Mouse (Mus musculus): Measurements from ENCODE around the gene Fignl1.

DNA sequence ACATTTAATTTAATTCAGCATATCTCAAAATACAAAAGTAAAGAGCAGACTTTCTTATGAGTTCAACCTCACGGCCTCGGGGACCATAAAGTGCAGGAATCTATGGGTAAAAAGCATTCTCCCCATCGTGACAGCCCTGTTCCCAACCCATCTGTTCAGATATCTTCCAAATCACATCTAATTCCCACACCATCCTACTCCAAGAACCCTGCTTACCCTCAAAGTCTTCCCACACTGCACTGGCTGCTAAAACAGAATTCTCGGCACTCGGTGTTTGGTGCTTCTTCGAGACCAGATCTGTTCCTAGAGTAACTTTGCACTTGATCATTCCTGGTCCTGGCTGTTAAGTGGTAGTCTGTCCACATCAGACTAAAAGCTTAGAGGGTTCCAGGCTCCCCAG, 30.4 kb downstream of the Fignl1 start:
- TF ChIP-seq CTCF (IDR thresholded peaks at IDR 0.05; ENCODE audit: control insufficient read depth, insufficient read depth, low read length): no peak
- no peak for TF ChIP-seq POLR2A (IDR thresholded peaks at IDR 0.05; ENCODE audit: borderline replicate concordance, control insufficient read depth, low read depth, low read length)
